Mouse (Mus musculus) urinary bladder, postnatal 25 days (tissue): ENCODE measurements around the gene Gpbp1.

Experiments used
- DNase-seq: peaks from one replicate; pipeline ENCODE4 v3.0.0; 2022; ENCODE audit warnings: low spot score

Gpbp1 gene

DNA sequence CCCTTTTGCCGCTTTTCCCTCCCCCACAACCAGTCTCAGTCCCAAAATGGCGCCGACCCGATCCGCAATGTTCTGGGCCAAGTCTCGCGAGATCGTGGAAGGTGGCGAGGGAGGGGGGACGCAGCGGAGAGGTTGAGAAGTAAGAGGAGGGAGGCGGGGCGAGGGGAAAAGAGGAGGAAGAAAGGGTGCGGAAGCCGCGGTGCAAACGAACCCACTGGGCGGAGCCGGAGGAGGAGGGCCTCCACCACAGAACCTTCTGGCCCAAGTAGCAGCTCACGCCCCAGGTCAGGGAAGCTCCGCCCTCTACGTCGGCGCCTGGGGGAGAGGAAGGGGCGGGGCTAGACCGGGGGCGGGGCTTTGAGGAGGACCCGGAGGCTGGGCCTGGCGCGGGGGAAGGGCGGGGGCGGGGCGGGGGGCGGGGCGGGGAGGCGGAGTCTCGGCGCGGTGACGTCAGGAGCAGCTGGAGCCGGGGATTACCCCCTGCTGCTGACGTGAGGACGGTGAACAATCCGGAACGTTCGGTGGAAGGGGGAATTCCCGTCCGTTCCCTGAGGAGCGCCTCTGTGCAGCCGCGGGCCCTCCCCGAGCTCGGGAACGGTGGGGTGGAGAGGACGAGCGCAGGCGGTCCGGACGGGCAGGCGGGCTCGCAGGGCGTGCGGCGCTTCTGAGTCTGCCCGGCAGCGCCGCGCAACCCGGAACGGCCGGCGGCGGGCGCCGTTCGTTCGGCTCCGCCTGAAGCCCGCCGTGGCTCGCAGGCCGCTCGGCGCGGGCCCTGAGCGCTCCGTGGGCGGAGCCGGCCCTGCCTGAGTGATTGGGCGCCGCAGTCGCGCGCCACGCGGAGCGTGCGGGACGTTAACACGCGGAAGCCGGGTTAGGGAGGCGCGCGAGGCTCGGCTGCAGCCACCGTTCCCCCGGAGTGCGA, at the start of gene Gpbp1:
Gene Gpbp1, minus strand, starts transcription at position 310 of the 922 bp plus-strand sequence.
- peak; percentile 99 for DNase-seq

- DNase-seq, result no peak
These were observed 47.8 kb upstream of the Gpbp1 start for GRCm38 (mm10) chr13:111537718-111538117.

- DNase-seq, result no peak
These were observed 46.4 kb upstream of the Gpbp1 start for GRCm38 (mm10) chr13:111536207-111536887.

- no peak for DNase-seq
These were observed 44.2 kb upstream of the Gpbp1 start for GRCm38 (mm10) chr13:111534131-111534530.

DNA sequence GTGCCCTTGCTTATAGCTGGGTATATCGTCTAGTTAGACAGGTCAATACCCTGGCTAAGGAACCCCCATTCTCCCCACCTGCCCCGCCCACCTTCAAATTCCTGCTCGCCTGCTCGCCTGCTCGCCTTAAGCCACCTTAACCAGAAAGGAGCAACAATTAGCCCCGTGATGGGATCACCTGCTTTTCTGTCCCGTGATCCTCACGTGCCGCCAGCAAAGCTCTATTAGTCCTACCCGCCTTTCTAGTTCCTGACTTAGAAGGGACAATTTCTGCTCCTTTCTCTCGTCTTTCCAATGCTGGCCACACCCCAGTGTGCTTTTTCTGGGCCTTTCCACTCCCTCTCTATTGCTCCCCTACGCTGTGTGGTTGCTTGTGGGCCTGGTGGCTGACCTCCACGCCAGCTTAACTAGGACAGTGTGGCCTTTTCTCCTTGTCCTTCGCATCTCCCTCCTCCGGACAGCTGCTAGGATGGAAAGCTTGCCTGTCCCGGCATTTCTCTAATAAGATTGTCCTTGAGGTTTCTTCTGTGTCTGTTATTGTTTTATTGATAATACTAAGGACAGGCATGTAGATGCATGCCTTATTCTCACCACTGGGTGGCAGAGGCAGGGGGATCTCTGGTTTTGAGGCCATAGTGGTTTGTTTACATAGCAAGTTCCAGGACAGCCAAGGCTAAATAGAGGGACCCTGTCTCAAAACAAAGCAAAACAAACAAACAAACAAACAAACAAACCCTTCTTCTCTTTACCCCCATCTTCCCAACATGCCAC, 42.5 kb upstream of the Gpbp1 start:
- DNase-seq, result no peak

- no peak for DNase-seq
These were observed 41.8 kb upstream of the Gpbp1 start for GRCm38 (mm10) chr13:111531701-111532100.

DNA sequence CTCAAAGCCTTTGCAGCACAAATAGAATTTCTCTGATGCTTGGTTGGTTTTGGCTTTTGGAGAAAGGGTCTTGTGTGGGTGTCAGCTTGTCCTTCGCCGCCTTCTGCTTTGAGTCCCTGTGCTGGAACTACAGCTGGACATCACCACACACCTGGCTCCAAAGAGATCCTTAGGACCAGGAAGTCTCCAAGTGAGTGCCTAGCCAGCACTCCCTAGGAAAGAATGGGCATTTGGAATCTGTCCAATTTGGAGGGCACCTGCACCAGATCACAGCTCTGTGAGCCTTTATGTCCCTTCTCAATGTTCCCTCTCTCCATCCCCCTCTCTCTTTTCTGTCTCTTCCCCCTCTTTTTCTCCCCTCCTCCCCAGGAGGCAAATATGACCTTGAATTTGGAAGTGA, 34.4 kb upstream of the Gpbp1 start:
- DNase-seq, result no peak

DNA sequence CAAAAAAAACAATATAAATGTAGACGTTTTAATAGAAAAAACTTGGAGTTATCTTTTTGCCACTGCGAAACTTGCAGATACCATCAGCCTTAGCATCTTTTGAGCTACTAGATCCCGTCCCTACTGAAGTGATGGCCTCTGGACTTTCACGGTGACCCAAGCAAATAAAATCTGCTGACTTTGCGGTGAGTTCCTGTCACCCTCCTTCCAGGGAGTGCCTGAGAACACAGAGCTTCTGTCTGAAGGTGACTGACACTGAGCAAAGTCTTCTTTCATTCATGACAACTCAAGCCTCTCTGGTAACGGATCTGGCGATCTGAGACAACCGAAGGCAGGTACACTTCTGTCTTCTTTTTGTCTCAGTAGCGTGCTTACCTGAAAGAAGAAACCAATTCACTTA, 32.4 kb upstream of the Gpbp1 start:
- no peak for DNase-seq

- DNase-seq, result no peak
These were observed 30.5 kb upstream of the Gpbp1 start for GRCm38 (mm10) chr13:111520456-111520855.

- no peak for DNase-seq
These were observed 28.4 kb upstream of the Gpbp1 start for GRCm38 (mm10) chr13:111518332-111518731.

GRCm38 (mm10) chr13:111516385-111517150, 26.7 kb upstream of the Gpbp1 start:
- DNase-seq, result no peak

GRCm38 (mm10) chr13:111509385-111509784, 19.5 kb upstream of the Gpbp1 start:
- no peak for DNase-seq

GRCm38 (mm10) chr13:111508645-111509044, 18.7 kb upstream of the Gpbp1 start:
- DNase-seq, result no peak

DNA sequence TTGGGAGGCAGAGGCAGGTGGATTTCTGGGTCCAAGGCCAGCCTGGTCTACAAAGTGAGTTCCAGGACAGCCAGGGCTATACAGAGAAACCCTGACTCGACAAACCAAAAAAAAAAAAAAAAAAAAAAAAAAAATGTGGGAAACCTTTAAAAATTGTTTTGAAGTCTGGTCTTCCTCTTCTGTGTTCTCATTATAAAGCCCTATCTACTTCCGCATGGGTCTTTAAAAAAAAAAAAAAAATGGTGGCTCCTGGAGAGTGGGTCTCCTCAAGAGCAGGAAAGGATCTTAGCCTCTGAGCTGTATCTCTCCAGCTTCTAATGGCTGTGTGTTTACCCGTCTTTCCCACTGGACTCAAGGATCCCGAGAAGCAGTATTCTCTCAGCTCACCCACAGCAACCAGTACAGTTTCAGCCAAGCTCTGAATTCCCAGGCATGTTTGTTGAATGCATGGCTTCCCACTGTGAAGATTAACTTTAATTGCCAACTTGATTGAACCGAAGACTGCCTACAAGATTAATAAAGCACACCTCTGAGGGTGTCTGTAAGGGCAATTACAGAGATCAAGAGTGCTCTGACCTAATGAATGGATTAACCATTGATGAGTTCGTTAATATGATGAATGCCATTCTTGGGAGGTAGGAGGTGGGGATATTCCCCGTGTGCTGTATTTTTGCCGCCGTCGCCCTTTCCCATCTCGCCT, 4.6 kb upstream of the Gpbp1 start:
- no peak for DNase-seq

GRCm38 (mm10) chr13:111491046-111491756, 1.3 kb upstream of the Gpbp1 start:
- no peak for DNase-seq

DNA sequence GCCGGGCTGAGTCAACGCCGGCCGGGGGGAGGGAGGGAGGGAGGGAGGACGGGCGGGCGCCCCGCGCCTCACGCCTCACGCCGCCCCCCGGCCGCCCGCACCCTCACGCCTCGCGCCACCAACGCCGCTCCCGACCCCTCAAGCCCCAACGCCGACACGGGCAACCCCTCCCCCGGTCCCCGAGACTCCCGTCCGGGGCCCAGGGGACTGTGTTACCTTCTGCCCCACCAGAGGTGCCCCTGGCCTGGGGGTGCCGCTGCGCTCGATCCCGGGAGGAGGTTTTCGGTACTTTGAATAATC, 459 bp downstream of the Gpbp1 start:
- no peak for DNase-seq

- peak; percentile 31 for DNase-seq
These were observed 1.0 kb downstream of the Gpbp1 start for GRCm38 (mm10) chr13:111488651-111489501.

GRCm38 (mm10) chr13:111477695-111478094, 12.2 kb downstream of the Gpbp1 start:
- no peak for DNase-seq

DNA sequence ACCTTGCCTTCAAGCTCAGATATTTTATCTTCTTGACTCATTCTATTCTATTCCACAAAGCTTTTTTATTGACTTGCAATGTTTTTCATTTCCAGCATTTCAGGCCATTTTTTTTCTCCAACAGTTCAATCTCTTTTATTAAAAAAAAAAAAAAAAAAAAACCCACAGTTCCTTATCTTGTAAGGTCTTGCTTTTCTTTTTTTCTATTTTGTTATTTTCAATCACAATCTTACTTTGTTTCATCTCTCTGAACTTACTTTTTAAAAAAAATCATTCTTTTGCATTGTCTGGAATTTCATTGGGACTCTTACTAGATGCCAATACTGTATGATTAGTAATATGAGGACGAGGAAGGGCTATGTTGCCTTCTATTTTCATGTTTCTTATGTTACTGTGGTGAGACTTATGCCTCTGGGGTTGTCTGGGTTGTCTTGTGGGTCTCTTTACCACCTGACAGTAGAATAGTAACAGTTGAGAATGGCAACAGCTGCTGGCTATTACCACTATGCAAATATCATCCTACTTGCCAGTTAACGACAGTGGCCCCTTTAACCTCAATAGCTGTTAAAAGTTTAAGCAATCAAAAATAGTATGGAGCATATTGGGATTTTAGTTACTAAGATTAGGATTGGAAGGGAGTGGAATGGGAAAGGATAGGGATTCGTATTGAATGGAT, 19.2 kb downstream of the Gpbp1 start:
- DNase-seq, result no peak
